Mouse (Mus musculus) midbrain, postnatal 0 days (tissue): ENCODE results near the gene Arhgap24. TPM values are rescaled to one million over a fixed set of nuclear protein-coding genes. Genes with fewer than 3 reads are reported as not detected.

Experiments used
- ATAC-seq: fragments of 200-750 bp; cut with Nextera tagmentation; 2 replicates; pipeline ENCODE4 v1.8.0; 2017; ENCODE audit warnings: moderate number of reproducible peaks, mild to moderate bottlenecking, moderate TSS enrichment, moderate library complexity; ENCODE audit not compliant: low FRiP score
- DNase-seq: peaks from one replicate; pipeline ENCODE4 v3.0.0-alpha.2; 2015; ENCODE audit warnings: low spot score
- H3K27ac ChIP-seq: fragments of 300-500 bp; sonication (generic); 2 replicates; pipeline ENCODE4 v1.5.1; 2014; ENCODE audit warnings: low read depth, mild to moderate bottlenecking, low read length, mixed read lengths
- H3K27me3 ChIP-seq: fragments of 300-500 bp; sonication (generic); 2 replicates; pipeline ENCODE4 v1.6.1; 2014; ENCODE audit warnings: low read length, control low read depth, mixed read lengths; ENCODE audit not compliant: insufficient read depth
- H3K36me3 ChIP-seq: fragments of 300-500 bp; sonication (generic); 2 replicates; pipeline ENCODE4 v1.6.1; 2014; ENCODE audit warnings: low read length, control low read depth, mixed read lengths; ENCODE audit not compliant: insufficient read depth
- H3K4me1 ChIP-seq: fragments of 300-500 bp; sonication (generic); 2 replicates; pipeline ENCODE4 v1.6.1; 2014; ENCODE audit warnings: mild to moderate bottlenecking, control low read depth, antibody characterized with exemption, low read length, mixed read lengths; ENCODE audit not compliant: insufficient read depth
- H3K4me2 ChIP-seq: fragments of 300-500 bp; sonication (generic); 2 replicates; pipeline ENCODE4 v1.6.1; 2014; ENCODE audit warnings: low read depth, mild to moderate bottlenecking, low read length, mixed read lengths; ENCODE audit not compliant: poor library complexity, severe bottlenecking
- H3K4me3 ChIP-seq: fragments of 300-500 bp; sonication (generic); 2 replicates; pipeline ENCODE4 v1.5.1; 2014; ENCODE audit warnings: low read depth, mild to moderate bottlenecking, low read length, moderate library complexity
- H3K9ac ChIP-seq: fragments of 300-500 bp; sonication (generic); replicated peaks from 2 replicates; pipeline ENCODE4 v1.6.1; 2014; ENCODE audit warnings: mild to moderate bottlenecking, low read length, moderate library complexity, mixed read lengths; ENCODE audit not compliant: poor library complexity, severe bottlenecking
- H3K9me3 ChIP-seq: fragments of 300-500 bp; sonication (generic); 2 replicates; pipeline ENCODE4 v1.6.1; 2016; ENCODE audit warnings: low read length, control low read depth
- CTCF ChIP-seq: IDR thresholded peaks from 2 replicates; pipeline ENCODE4 v1.5.1; 2016; ENCODE audit warnings: antibody characterized with exemption, mild to moderate bottlenecking
- WGBS: fragments of 180-500 bp; shearing (Covaris S2); extraction: QIAGEN DNeasy Blood & Tissue Kit; methylation state at CpG from one replicate; pipeline ENCODE4 v1.1.7; 2014; 5-methylcytosine and 5-hydroxymethylcytosine counted together
- polyA plus RNA-seq: library from polyadenylated mRNA; unstranded; fragments of >200 nt; fragmentation: Nextera tagmentation; extraction: Ambion mirVana; gene quantifications from 2 replicates; pipeline ENCODE4 v1.2.1, GENCODE M21; 2015
- total RNA-seq: library from RNA; depleted of rRNA; stranded (reverse); fragments of >200 nt; gene quantifications from 2 replicates; pipeline ENCODE4 v1.2.3, GENCODE M21; 2014

Gene Arhgap24
- total and polyA plus RNA-seq, 2 experiments from 2014 or later, result 14.6 to 19.3 TPM

DNA sequence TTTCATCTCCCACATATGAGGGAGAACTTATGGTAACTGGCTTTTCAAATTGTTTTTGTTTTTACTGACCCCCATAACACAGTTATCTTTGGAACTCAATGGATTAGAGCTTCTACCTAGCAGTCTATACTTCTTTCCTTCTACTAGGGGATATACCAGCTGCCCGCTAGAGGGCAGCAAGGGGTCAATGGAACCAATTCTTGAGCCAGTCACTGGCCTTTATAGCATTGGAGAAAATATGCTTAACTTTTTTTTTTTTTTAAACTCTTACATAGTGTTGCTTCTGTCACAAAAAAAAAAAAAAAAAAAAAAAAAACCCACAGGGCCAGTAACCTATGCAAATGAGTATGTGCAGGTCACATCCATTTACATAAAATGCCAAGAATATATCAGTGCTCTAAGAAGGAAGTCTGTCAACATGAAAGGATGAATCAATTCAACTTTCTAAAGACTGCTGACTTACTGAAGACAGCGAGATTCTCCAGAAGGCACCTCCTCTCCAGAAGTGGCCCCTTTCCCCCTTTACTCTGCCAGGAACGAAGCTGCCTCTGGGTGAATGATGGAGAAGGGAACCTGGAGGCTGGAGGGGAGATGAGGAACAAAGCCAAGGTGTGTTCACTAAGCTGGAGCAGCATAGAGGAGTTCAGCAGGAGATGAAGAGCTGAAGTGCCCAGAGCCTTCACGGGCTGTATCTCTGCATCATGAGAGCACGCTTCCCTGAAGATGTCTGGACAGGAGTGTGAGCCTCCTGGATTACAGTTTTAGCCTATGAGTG is 222.3 kb downstream of the Arhgap24 start:
- no peak overlapping the region for H3K9ac ChIP-seq
- no peak for ATAC-seq
- no peak overlapping the region for H3K4me2 ChIP-seq
- DNase-seq, result peak; percentile 86
- H3K27ac ChIP-seq, result no peak overlapping the region
- 56% methylated on average over 5 of the region's 5 CpGs for WGBS
- H3K27me3 ChIP-seq, result no peaks in the 10 kb centered on the region
- no peak overlapping the region for H3K4me3 ChIP-seq
- H3K36me3 ChIP-seq, result no peaks in the 10 kb centered on the region
- TF ChIP-seq CTCF, result peak; percentile 84
- no peaks in the 10 kb centered on the region for H3K9me3 ChIP-seq
- no peaks in the 10 kb centered on the region for H3K4me1 ChIP-seq

DNA sequence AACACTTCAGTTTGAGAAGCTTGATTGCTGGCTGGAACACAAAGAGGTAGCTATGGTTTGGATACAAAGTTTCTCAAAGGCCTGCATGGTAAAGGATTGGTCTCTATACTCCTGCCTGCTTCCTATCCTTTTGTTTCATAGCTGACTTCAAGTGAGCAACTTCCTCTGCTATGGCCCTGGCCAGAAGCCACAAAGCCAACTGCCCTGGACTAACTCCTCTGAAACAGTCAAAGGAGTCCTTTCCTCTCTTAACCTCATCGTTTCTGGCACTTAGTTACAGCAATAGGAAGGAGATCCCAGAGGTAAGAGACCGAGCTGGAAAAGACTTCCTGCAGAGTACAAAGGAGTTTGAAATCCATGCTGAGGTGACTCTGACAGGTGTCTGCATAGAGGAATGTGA is 224.0 kb downstream of the Arhgap24 start:
- WGBS, result 40% methylated on average over 2 of the region's 2 CpGs
- Histone ChIP-seq H3K4me3 (no peak overlapping the region), H3K27ac (no peak overlapping the region), H3K9ac (no peak overlapping the region), H3K4me2 (no peak overlapping the region), H3K9me3 (no peaks in the 10 kb centered on the region), H3K36me3 (no peaks in the 10 kb centered on the region), H3K4me1 (no peaks in the 10 kb centered on the region), H3K27me3 (no peaks in the 10 kb centered on the region)
- DNase-seq (no peak), ATAC-seq (no peak)
- TF ChIP-seq CTCF, result no peak

DNA sequence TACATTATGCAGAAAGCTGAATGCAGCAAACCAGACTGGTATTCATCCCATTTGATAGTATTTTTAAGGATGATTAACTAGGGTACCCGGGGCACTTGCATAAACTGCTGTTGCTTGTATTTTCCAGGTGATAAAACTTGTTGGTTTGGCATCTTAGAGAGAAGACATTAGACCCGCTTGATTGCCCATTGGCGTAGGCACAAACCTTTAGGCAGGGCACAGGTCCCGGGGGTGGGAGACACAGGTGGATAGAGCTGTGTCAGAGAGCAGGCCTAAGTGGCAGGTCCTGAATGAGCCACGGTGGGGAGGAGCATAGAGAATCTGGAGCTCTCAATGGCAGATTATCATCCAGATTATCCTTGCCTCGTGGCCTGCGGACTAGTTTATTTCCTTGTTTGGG is 229.1 kb downstream of the Arhgap24 start:
- WGBS, result 77% methylated on average over 7 of the region's 7 CpGs

GRCm38 (mm10) chr5:102719368-102719972 is 238.3 kb downstream of the Arhgap24 start:
- H3K4me3 ChIP-seq, result no peak overlapping the region
- H3K9me3 ChIP-seq, result no peaks in the 10 kb centered on the region
- no peak for TF ChIP-seq CTCF
- ATAC-seq (0 out of 2 replicates have a peak, but pooled peaks have one; percentile 34), DNase-seq (peak; percentile 50)
- WGBS, result 56% methylated on average over 8 of the region's 8 CpGs
- H3K27ac ChIP-seq, result no peak overlapping the region
- no peaks in the 10 kb centered on the region for H3K27me3 ChIP-seq
- no peak overlapping the region for H3K4me2 ChIP-seq
- peaks cover 5% of the 10 kb centered on the region for H3K4me1 ChIP-seq
- H3K9ac ChIP-seq, result no peak overlapping the region
- no peaks in the 10 kb centered on the region for H3K36me3 ChIP-seq

More for the DNA sequence above, 229.1 kb downstream of the Arhgap24 start:
- Histone ChIP-seq H3K4me3 (no peak overlapping the region), H3K27me3 (no peaks in the 10 kb centered on the region), H3K4me2 (no peak overlapping the region), H3K4me1 (no peaks in the 10 kb centered on the region; the same call in 1 of the 2 replicates), H3K36me3 (no peaks in the 10 kb centered on the region), H3K27ac (no peak overlapping the region), H3K9ac (no peak overlapping the region), H3K9me3 (no peaks in the 10 kb centered on the region)
- ATAC-seq, result no peak
- no peak for TF ChIP-seq CTCF
- no peak for DNase-seq

GRCm38 (mm10) chr5:102723558-102723957 is 242.4 kb downstream of the Arhgap24 start:
- no peak for ATAC-seq
- Histone ChIP-seq H3K4me2 (no peak overlapping the region), H3K4me3 (no peak overlapping the region), H3K9me3 (no peaks in the 10 kb centered on the region), H3K27me3 (no peaks in the 10 kb centered on the region), H3K36me3 (no peaks in the 10 kb centered on the region), H3K27ac (no peak overlapping the region), H3K4me1 (peaks cover 5% of the 10 kb centered on the region; the same call in 1 of the 2 replicates), H3K9ac (no peak overlapping the region)
- no peak for TF ChIP-seq CTCF
- no peak for DNase-seq
- WGBS, result 96% methylated on average over 3 of the region's 3 CpGs

GRCm38 (mm10) chr5:102724813-102725348 is 243.7 kb downstream of the Arhgap24 start:
- no peak for DNase-seq
- Histone ChIP-seq H3K36me3 (no peaks in the 10 kb centered on the region), H3K9ac (no peak overlapping the region), H3K27me3 (no peaks in the 10 kb centered on the region), H3K27ac (no peak overlapping the region), H3K9me3 (no peaks in the 10 kb centered on the region), H3K4me2 (no peak overlapping the region), H3K4me1 (no peaks in the 10 kb centered on the region), H3K4me3 (no peak overlapping the region)
- 58% methylated on average over 8 of the region's 9 CpGs for WGBS
- no peak for ATAC-seq
- no peak for TF ChIP-seq CTCF
